Mouse (Mus musculus) lung, postnatal 0 days (tissue): ENCODE data around the gene Dcpp1.

Source experiments
- CTCF ChIP-seq: IDR thresholded peaks from 2 replicates; pipeline ENCODE4 v1.5.1; 2016; ENCODE audit warnings: antibody characterized with exemption, mild to moderate bottlenecking
- EP300 ChIP-seq: IDR thresholded peaks from 2 replicates; pipeline ENCODE4 v1.6.1; 2016; ENCODE audit warnings: antibody characterized with exemption, mild to moderate bottlenecking, control low read depth

- no peak; the same call in 1 of the 2 replicates for TF ChIP-seq CTCF
- TF ChIP-seq EP300: no peak
Measured at GRCm38 (mm10) chr17:23925090-23925493, 44.4 kb downstream of the Dcpp1 start.
